Mouse (Mus musculus) mouse trophoblast stem cell (cell line): ENCODE results near the gene Lonp2.

Experiments
- in situ Hi-C, 2 experiments: fragments of 300-500 bp; cut with MseI, MboI; formaldehyde crosslinking; loops; 2 replicates in 1 of 2; 3 replicates in 1 of 2; pipeline ENCODE4 v1.15.1; 2025

Gene Lonp2

GRCm38 (mm10) chr8:86617759-86618387 lies 6.0 kb upstream of the Lonp2 start:
- in situ Hi-C loops = no loop called here

GRCm38 (mm10) chr8:86623551-86623910 lies 312 bp upstream of the Lonp2 start:
- in situ Hi-C loops = no loop called here

GRCm38 (mm10) chr8:86624915-86625314 lies 1.1 kb downstream of the Lonp2 start:
- in situ Hi-C loops = no loop called here

DNA sequence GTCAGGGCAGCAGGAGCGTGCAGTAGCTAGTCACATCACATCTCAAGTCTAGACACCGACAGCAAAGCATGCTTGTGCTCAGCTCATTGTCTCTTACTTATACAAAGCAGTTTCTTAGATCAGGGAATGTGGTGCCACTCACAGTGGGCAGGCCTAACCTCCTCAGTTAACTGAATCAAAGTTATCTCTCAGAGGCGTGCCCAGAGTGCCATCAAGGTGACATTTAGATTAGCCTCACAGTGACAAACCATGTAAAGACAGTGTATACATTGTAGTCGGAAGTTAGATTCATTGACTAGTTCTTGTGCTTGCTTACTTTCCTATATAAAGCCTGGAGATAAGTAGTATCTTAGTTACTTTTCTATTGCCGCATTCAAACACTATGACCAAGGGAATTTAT lies 6.4 kb downstream of the Lonp2 start:
- in situ Hi-C loops = no loop called here

GRCm38 (mm10) chr8:86631395-86631794 lies 7.6 kb downstream of the Lonp2 start:
- in situ Hi-C loops = no loop called here

- in situ Hi-C loops = no loop called here
Observed at GRCm38 (mm10) chr8:86637826-86638225, 14.0 kb downstream of the Lonp2 start.

- in situ Hi-C loops = no loop called here
Observed at GRCm38 (mm10) chr8:86638981-86639380, 15.1 kb downstream of the Lonp2 start.

DNA sequence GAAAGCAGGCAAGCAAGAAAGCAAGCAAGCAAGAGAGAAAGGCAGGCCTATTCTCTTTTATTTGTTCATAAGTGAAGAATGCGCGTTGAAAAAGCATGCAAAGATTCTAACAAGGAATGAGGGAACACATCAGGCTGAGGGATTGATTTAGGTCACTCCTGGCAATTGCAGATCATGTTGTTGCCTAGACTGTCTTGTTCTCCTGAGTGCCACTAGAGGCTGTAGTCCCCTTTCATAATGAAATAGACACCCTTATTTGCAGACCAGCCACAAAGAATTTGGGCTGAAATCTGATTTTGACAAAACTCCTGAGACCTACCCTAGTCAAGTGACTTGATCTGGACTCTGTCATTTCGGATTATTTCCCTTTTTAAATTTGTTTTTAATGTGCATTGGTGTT lies 18.8 kb downstream of the Lonp2 start:
- in situ Hi-C loops = no loop called here

DNA sequence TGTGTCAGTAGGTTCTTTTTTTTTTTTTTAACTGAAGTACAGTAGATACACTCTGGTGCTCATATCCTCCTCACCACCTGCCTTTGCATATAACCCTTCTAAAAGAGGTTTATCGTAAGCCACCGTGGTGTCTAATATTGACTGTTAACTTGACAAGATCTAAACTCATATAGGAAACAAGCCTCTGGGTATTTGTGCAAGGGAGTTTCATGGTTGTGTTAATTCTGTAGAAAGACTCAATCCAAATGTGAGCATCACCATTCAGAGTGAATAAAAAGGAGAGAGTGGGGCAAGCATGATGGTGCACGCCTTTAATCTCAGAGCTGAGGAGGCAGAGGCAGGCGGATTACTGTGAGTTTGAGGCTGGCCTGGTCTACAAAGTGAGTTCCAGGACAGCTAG lies 20.8 kb downstream of the Lonp2 start:
- in situ Hi-C loops = no loop called here

DNA sequence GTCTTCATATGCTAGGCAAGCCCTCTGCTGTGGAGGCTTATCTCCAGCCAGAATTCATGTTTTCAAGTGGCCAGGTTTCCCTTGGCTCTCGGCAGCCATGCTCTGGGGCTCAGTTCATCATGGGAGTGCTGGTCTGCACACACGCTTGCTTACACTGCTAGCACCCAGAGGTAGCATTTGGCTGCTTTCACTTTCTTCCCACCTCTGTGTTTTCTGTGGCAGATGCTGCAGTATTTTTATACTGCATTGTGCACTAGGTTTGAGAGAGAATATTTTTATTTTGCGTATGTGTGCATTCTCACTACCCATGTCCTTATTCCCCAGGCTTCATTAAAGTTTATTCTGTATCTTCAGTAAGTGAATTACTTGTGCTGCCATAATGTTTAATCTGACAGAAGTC lies 23.9 kb downstream of the Lonp2 start:
- in situ Hi-C loops = no loop called here

DNA sequence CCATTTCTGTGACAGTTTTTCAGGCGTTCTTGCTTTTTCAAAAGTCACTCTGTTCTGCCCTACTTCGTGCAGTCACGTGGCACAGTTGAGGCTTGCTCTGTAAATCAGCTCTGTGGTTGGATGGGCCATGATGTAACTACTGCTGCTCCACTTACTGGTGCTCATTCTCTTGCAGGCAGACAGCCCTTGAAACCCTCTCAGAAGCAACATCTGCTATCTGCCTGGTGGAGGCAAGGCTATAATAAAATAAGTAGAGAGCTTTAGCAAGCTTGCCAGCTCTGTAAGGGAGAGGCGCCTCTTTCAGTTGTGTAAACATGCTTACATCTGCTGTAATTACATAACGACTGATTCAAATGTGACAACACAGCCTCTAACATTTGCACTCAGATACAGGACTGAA lies 27.6 kb downstream of the Lonp2 start:
- in situ Hi-C loops = no loop called here

- in situ Hi-C loops = no loop called here
Observed at GRCm38 (mm10) chr8:86652546-86652945, 28.7 kb downstream of the Lonp2 start.

DNA sequence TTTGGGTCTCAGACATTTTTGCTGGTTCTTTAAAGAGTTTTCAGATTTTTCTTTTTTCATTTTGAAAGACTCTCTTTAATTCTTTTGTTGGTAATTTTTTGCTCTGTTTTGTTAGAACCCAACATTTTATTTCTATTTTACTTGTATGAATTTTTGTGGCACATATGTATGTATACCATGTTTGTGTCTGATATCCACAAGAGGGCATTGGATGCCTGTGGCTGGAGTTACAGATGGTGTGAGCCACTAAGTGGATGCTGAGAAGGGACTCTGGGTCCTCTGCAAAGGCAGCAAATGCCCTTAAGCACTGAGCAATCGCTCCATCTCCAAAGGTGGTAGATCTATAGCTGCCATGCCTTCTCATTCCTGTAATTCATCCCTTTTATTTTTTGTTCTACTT lies 30.7 kb downstream of the Lonp2 start:
- in situ Hi-C loops = no loop called here

- in situ Hi-C loops = no loop called here
Observed at GRCm38 (mm10) chr8:86668750-86669149, 44.9 kb downstream of the Lonp2 start.

DNA sequence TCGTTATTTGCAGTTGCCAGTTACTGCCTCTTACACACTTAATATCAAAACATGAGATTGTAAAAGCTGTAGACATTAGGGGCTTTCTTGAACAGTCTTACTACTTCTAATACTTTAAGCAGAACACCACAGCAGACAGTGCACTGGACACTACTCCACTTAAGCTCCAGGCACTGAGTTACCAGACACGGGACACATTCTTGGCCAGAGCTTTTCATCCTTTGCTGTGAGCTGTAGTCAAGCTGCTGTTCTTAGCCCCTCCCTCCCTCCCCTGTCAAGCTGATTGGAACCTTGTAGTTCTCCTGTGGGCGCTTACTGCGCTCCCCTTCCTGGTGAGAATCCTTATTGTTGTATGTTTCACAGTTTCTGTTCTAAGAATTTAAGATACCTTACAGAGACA lies 45.4 kb downstream of the Lonp2 start:
- in situ Hi-C loops = no loop called here

DNA sequence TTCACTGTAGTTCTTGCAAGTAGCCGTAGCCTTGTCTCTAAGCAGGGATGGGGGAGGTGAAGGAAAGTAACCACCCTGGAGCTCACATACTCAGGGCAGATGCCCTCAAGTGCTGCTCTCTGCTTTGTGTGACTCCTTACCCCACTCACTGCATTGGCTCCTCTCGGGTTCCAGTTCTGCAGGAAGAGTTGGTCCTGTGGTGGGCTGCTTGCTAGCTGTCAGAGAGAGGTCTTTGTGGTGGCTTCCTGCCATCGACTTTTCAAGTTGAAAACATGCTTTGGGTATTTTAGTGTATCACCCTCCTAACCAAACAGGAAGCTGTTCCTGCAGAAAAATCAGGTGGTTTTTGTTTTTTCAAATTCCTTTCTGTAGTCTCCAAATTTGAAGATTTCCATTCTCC lies 62.8 kb downstream of the Lonp2 start:
- in situ Hi-C loops = no loop called here

- in situ Hi-C loops = no loop called here
Observed at GRCm38 (mm10) chr8:86692107-86692506, 68.3 kb downstream of the Lonp2 start.

GRCm38 (mm10) chr8:86694011-86694410 lies 70.2 kb downstream of the Lonp2 start:
- in situ Hi-C loops = no loop called here

- in situ Hi-C loops = no loop called here
Observed at GRCm38 (mm10) chr8:86695703-86696102, 71.9 kb downstream of the Lonp2 start.

DNA sequence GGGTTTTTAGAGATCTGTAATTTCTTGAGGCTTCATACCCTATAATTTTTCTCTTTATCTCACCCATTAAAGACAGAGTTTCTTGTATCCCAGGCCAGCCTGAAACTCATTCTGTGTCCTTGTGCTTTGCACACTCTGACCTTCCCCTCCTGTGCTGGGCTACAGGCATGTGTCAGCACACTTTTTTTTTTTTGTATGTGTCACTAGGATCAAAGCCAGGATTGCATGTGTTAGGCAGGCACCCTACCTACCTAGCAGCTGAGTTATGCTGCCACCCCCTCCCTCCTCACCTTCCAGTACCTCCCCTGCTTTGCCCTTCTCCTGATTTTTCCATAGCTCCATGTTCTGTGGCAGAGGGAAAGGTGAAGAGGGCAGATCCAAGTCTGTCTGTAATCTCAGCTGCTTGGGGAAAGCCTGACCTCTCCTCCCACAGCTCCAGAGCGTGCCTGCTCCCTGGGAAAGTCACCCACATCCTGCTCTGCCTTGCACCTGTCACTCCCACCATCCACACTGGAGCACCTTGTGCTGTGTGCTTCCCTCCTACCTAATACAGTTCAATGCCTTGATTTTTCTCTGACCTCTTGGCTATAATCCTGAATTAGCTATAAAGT lies 75.1 kb downstream of the Lonp2 start:
- in situ Hi-C loops = no loop called here

DNA sequence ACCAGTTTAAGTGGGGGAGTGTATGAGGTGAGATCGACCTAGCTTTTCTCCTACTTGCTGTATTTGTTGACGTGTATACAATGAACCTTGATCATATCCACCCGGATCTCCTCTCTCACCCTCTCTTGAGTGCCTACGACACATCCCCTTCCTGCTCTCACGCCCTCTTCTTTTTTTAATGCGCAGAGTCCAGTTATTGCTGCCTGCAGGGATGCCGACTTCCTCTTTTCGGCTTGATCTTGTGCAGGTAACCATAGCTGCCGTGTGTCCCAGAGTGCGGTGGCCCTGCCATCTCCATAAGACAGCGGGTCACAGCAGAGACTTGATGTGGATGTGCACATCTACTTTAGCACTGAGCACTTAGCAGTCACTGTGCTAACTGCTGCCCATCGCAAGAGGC lies 75.6 kb downstream of the Lonp2 start:
- in situ Hi-C loops = no loop called here

DNA sequence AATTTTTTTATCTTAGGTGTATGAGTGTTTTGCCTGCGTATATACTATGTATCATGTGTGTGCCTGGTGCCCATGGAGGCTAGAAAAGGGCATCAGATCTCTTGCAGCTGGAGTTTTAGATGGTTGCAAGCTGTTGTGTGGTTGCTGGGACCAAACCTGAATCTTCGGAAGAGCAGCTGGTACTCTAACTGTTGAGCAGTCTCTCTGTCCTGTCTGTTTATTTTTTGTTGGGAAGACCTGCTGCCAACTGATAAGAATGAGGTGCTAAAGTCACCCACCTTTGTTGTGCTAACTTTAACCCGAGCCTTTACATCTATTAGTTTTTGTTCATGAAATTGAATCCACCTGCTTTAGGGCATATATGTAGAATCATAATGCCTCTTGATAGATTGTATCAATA lies 78.6 kb downstream of the Lonp2 start:
- in situ Hi-C loops = no loop called here

- in situ Hi-C loops = no loop called here
Observed at GRCm38 (mm10) chr8:86705317-86705716, 81.5 kb downstream of the Lonp2 start.

- in situ Hi-C loops = no loop called here
Observed at GRCm38 (mm10) chr8:86706756-86707155, 82.9 kb downstream of the Lonp2 start.
